Mouse (Mus musculus): ENCODE results near the gene Cbr2.

Cbr2 gene

DNA sequence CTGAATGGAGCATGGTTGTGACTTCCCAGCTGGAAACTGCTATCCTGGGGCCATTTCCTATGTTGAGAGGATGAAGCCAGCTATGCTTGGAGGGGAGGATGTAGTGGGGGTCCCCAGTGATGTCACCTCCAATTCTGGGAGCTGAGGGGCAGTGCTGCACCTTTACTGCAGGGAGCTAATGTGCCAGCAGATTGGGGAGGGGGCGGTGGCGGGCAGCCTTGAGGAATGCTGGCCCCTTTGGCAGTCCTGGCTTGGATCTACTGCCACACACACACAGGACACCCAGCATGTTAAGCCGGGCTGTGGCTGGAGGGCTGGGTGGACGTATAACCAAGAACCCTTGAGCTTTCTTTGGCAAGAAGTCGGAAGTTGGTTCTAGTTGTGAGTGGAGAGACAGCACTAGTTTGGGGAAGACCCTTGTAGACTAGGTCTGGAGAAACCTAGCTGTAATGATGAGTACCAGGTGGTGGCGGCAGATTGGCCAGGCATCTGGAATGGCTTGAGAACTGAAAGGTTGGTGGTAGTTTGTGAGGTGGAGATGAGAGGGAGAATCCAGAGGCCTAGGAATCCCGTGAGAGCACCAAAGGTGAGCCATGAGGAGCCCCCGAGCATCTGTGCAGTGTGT is 19.8 kb downstream of the Cbr2 start:
- DNase-seq (ENCODE audit: low spot score) = no peak

DNA sequence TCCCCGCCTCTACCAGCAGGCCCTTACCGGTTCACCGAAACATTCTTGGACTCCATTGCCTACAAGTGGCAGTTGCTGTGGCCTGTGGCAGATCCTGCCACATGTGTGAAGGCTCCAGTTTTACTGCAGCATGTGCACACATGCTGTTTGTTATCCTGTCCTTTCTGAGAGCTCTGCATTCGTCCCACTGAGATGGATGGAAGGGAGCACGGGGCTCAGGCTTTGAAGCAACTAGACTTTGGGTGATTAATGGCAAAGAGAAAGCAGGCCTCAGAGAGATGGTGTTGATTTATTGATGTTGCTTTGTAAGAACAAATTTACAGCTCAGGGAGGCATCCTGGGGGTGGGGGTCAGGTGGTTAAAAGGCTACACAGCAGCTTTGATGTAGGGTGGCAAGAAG is 21.2 kb downstream of the Cbr2 start:
- DNase-seq (ENCODE audit: low spot score) = no peak

DNA sequence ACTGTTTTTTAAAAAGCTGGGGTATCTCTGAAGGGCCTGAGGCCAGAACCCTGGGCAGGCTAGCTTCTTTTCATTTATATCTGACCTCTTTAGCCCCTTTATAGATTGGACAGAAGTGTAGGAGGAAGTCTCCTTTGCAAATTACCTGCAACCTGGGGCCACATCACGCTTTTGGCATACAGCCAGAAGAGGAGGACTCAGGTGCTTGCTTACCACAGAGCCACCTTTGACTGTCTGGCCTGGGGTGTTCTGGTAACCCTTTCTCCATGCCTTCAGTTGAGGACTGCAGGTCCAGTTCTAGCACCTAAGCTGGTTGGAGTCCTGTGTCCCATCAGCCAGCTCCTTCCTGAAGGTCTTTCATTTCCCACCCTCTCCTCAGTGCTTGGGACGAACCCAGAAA is 22.4 kb downstream of the Cbr2 start:
- no peak for DNase-seq (ENCODE audit: low spot score)

DNA sequence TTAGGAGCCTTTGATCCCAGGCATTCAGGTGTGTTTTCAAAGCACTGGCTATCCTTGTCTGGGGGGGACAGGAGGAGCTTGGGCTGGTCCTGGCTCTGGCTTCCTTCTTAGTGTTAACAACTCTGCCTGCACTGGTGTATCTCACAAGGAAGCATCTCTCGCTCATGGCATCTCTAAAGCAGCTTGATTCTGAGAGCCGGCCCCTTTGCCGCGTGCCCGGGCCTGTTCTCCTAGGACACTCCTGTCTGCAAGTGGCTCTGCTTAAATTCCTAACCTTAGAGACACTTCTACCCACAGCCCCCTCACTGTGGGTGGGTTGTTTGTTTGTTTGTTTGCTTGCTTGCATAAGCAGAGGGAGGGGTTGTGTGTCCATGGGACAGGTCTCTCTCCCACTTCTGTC is 23.9 kb downstream of the Cbr2 start:
- DNase-seq (ENCODE audit: low spot score) = no peak

DNA sequence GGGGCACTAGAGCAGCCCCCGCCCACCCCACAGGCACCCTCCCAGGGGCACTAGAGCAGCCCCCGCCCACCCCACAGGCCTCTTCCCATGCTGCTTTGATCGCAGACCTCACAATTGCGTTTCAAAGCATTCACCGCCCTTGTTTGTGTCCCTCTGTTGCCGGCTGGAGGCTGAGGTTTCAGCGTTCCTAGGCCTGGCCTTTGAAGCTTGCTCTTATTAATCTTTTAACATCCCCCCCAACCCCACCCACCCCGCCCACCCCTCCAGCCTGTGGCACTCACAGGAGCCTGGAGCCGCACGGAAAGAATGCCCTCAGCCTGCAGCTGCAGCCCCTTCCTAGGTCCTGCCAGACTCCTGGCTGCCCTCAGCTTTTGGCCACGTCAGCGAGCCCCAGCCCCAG is 24.7 kb downstream of the Cbr2 start:
- DNase-seq (ENCODE audit: low spot score) = no peak

DNA sequence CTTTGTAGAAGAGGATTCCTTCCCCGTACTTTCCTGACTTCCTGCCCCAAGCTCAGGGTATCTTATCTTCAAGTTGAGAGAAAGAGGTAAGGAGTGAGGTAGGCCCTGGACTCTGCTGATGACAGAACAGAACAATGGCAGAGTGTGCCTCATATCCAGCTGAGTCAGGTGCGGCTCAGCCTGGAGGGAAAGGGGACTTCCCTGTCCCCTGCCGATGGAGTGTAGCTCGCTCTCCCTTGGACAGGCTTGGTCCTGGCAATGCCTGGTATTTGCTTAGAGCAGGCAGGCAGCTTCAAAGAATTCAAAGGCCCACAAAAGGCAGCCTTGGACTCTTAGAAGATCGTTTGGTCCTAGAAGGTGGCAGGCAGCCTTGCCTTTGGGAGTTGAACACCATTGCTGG is 25.8 kb downstream of the Cbr2 start:
- DNase-seq (ENCODE audit: low spot score) = no peak

DNA sequence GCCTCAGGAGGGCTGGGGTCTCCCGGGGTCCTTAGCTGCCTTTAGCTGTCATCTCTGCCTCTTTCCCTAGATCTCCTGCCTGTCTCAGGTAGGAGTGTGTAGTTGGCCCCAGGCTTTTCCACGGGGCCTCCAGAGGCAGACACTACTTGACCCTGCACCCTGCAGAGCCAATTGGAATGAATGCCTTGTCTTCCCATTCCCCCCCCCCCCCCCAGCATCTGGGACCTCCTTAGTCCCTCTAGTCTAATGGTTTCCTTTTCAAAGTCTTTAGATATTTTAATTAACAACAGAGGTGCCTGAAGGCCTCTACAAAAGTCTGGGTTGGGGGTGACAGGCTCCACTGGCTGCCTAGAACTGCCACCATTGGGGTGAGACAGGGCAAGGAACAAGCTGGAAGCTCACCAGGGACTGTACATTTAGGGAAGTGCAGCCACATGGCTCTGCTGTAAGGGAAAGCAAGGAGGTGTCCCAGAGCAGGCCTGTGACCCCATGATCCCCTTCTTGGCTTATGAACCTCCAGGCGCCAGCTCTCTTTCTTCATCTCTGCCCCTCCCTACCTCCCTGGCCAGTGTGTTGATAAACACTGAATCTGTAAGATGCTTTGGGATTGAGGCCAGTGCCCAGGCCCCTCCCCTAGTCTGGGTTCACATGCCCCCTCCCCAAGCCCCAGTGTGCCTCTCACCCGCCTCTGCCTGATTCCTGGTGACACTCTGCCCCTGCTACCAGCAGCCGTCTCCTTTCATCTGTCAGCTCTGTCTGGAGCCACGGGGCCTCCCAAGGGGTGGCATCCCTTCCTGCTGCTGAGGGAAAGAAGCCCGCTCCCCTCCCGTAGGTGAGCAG is 27.2 kb downstream of the Cbr2 start:
- no peak for DNase-seq (ENCODE audit: low spot score)

DNA sequence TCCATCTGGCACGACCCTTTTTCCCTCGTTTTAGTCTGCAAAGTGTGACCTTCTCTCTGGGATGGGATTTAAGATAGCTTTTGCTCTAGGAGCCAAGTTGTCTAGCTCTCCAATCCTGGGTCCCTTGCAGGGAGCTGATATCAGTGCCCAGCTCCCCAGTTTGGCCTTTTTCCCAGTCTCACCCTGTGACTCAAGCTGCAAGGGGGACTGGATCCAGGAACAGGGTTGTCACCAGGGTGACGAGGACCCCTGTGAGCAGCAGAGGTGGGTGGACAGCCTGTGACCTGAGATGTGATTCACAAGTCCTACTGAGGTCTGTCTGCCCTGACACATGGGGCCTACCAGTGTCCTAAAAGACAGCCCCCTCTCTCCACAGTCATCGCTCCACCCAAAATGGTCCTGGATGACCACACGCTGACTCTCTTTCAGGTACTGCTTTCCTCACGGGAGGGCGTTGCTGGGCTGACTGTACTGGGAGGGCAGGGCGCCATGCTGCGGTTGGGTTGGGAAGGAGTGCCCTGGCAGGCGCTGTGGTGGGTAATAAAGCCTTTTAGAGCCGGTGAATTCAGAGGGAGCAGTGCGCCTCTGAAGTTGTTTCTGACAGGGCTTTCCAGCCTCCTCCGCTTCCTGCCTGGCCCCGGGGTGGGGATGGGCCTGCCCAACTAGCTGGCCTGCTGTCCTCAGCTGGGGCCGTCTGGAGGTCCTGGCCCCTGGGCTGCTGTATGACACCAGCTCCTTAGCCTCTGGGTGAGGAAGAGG is 28.0 kb downstream of the Cbr2 start:
- DNase-seq (ENCODE audit: low spot score) = no peak

DNA sequence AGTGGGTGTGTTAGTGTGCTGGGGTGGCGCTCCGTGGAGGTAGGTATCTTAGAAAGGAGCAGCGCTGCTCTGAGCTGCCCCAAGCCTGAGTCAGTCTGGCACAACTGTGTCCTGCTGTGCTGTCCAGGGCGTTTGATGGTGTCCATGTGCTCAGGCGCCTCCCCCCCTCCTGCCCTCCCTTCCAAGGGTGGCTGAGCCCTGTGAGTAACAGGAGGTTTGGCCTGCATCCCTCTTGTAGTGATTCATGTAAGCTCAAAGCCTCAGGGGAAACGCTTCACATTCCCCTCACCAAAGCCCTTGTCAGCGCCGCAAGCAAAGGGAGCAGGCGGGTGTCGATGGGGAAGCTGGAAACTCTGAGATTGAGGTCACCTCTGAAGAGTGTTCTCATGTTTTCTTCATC is 34.2 kb downstream of the Cbr2 start:
- no peak for DNase-seq (ENCODE audit: low spot score)

DNA sequence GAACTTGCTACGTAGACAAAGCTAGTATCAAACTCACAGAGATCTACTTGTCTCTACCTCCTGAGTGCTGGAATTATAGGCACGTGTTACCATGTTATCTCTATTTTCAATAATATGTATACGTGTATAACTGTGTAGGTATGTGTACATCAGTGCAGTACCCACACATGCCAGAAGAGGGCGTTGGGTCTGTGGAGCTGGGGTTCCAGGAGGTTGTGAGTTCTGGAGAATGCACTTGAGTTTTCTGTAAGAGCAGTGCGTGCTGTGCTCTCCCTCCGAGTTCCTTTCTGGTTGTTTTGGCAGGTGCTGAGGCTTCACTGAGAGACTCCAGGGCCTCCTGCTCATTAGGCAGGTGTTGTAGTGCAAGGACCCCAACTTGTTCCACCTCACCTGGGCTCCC is 35.3 kb downstream of the Cbr2 start:
- DNase-seq (ENCODE audit: low spot score) = no peak

DNA sequence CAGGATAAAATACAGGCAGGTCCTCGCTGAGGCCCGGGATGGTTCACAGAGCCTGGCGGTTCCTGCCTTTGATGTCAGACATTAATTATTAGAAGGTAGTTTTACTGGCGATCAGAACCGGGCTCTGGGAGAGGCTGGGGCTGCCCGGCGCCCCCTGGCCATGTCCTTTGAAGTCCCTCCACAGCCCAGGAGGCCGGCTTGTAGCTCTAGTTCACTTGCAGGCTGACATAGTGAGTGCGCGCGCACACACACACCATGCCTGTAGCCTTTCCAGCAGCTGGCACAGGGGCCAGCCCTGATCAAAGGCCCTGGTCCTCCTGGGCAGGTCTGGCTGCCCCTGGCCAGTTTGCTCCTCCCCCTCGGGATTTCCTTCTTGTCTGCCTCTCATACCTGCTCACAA is 36.3 kb downstream of the Cbr2 start:
- DNase-seq (ENCODE audit: low spot score) = no peak

DNA sequence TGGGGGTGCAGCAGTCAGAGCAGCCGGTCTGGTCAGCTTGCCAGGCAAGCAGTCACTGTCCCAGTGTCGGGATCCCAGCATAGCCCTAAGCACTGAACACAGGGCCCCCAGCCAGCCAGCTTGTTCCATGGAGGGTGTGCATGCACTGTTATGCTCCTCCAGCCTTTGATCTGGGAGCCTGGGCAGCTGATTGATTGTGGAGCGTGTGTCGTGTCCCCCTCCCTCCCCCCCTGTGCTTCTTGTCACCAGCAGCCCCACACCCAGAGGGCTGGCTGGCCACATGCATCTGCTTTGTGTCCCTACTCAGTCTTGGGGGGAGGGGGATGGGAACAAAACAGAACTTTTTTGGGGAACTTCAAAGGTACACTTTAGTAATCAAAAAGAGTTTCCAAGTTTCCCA is 36.7 kb downstream of the Cbr2 start:
- DNase-seq (ENCODE audit: low spot score) = no peak

DNA sequence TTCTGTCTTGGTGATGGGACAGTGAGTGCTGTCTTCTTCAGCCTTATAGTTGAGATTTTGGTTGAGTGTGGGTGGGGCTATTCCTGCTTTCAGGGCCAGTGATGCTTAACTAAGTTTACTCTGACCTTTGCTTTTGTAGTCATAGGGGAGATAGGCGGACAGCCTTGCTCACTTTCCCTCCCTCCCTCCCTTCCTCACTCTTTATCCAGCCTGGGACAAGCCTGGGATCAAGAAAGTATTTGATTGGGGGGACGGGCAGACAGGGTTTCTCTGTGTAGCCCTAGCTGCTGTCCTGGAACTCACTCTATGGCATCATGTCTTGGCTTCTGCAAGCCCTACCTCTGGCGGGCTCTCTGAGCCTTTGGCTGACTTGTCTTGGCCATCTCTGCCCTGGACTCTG is 38.5 kb downstream of the Cbr2 start:
- no peak for DNase-seq (ENCODE audit: low spot score)

DNA sequence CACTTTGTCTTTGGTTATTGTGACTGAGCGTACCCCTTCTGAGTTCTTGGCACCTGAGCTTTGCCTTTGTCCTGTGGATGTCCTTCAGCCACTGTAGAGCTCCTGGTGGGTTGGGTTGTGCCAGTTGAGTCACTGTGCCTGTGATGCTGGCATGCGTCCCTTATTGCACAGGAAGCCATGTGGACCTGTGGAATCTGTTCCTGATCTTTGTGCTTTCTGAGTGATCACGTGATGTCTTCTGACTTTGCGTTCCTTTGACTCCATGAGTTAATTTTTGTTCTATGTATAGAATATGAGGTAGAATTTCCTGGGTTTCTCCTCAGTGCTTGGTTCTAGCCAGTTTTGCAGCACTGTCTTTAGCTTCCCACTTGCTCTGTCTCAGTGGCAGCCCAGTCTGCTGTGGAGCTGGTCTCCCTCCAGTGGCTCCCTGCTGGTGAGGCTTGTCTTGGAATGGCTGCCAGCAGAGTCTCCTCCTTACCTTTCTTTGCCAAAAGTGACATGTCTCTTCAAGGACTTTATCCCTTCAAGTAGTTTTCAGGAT is 39.4 kb downstream of the Cbr2 start:
- DNase-seq (ENCODE audit: low spot score) = no peak

DNA sequence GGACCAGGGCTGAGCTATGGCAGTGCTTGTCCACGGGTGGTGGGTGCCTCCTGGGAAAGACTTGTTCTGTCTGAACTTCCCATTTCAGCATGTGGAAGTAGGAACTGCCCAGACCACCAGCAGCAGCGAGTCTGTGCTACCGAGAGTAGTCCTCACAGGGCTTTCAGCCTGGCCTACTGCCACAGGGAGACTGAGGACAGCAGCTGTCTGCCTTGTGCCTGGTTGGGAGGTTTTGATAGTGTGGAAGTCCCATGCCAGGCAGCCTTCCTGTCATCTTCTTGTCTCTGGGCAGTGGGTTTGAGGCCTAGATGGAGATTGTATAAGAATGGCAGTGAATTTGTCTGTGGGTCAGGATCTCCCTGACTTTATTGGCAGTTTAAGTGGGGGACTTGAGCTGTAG is 42.5 kb downstream of the Cbr2 start:
- no peak for DNase-seq (ENCODE audit: low spot score)

DNA sequence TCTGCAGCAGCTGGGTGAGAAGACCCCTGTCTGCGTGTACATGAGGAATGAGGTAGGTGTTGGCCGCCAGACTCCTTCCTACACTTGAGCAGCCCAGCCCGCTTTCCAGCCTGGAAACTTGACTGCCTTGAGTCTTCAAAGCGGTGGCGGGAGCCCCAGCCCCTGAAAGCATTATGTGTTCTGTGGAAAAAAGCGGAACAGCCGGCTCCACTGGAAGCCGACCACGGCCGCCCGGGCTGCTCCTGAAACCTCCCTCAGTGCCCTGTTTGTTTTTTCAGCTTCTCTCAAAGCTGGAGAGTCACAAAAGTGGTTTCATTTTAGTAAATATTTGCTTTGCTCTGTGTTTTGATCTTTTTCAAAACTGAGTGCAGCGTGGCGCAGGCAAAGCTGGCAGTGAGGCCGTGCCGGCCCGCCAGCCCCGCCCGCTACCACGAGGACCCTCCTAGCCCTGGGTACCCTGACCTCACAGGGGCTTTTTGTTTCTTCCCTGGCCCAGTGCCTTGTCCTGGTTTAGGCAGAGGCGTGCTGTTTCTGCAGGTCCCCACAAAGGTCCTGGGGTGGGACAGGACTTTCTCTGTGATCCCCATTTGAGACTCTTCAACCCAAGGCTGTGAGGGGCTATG is 45.2 kb downstream of the Cbr2 start:
- DNase-seq (ENCODE audit: low spot score) = no peak

DNA sequence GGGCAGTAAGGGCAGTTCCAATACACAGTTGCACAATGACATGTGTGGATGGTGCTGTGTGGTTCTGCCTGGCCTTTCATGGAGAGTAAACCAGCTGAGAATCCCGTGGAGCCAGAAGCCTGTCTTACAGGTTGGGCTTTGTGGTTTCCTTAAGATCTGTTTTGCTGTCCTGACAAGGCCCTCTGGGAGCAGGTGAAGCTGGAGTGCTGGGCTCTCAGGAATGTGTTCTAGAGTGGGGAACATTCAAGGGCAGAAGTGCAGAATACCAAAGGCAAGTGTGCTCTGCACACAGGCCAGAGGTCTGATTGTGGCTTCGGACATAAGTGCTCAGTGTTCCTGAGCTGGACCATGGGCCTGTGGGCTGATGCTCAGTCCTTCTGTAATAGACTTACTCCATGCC is 47.3 kb downstream of the Cbr2 start:
- no peak for DNase-seq (ENCODE audit: low spot score)

DNA sequence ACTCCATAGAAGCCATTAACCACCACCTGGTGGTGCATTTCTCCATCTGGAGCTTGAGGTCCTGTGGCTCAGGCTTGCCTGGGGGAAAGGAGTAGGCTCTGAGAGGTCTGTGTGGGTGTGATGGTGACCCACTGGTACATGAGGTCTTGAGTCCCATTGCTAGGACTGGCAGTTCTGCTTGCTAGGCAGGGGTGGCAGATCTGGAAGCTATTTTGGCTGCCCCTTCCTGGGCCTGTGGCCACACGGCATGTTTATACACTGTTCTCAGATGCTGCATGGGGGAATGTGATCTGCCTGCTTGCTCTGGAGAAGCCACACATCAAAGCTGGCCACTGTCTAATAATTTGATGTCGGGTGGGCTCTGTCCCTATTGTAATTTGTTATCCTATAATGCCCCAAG is 47.8 kb downstream of the Cbr2 start:
- DNase-seq (ENCODE audit: low spot score) = no peak

DNA sequence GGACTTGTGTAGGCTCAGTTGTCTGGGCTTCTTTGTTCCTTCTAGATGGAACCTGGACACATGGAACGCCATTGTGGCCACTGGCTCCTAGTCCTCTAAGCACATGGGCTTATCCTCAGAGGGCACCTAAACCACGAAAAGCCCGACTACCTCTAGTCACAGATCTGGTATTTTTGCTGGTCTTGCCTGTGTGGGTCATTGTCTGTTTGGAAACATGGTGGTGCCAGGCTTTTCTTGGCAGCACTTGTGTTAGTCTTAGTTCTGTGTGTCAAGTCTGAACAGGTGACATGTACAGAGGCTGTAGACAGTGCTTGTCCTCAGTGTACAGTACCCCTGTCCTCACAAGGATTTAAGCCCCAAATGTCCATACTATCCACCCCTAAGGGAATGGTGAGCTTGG is 48.4 kb downstream of the Cbr2 start:
- DNase-seq (ENCODE audit: low spot score) = no peak

DNA sequence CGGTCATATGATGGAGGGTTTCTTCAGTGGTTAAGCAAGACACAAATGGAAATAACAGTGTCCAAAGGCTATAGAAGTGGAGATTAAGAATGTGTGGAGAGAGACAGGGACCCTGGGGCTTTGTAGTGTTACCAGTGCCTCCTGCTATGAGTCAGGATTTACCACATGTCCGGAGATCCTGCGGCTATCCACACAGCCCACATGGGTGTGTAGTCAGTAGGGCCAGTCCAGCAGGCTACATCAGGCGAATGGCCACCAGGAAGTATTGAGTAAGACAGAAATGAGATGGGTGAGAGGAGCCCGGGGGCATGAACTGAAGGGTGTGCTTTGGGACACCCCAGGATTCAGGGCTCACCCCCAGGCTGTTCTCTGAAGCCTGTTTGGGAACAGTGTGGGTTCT is 49.2 kb downstream of the Cbr2 start:
- no peak for DNase-seq (ENCODE audit: low spot score)

DNA sequence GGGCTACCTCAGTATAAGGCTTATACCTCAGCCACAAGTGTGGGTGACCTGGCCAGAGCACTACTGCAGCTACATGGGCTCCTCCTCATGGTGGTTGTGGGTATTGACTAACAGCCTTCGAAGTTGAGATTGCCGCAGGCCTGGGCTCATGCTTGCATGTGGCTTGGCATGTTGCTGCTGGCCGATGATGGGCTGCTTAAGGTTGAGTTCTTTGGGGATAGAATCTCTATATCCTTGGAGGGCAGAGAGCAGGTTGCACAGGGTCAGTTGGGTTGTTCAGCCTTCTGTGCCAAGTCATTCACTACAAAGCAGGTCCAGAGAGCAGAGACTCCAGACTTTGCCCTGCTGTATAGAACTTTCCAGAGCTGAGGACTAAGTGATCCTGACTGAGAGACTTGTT is 52.0 kb downstream of the Cbr2 start:
- no peak for DNase-seq (ENCODE audit: low spot score)

Measured in layer of hippocampus, adult 11-12 months (tissue).